Mouse (Mus musculus): ENCODE data around the gene Unc13b. TPM values are rescaled to one million over a fixed set of nuclear protein-coding genes. Genes with fewer than 3 reads are reported as not detected.

The Unc13b gene
- polyA plus RNA-seq, 1 experiment from 2014 or later, result 10.2 TPM

- Histone ChIP-seq H3K9ac (0 out of 2 replicates have a peak overlapping the region, but pooled peaks have one; percentile 3), H3K4me1 (peaks cover 33% of the 10 kb centered on the region), H3K4me2 (peak overlapping the region; percentile 74), H3K27ac (replicated peaks) (no peak overlapping the region), H3K27me3 (replicated peaks) (0 out of 2 replicates have a peak, but pooled peaks cover 3% of the 10 kb centered on the region), H3K9me3 (no peaks in the 10 kb centered on the region), H3K4me3 (no peak overlapping the region; the same call in 1 of the 2 replicates), H3K36me3 (no peaks in the 10 kb centered on the region)
- 8% methylated on average over 5 of the region's 5 CpGs for WGBS
- ATAC-seq (ENCODE audit: extremely low read depth, insufficient number of reproducible peaks, low FRiP score, low TSS enrichment), result no peak
Measured at GRCm38 (mm10) chr4:43047231-43047630, 11.5 kb upstream of the Unc13b start.

- no peaks in the 10 kb centered on the region for H3K36me3 ChIP-seq
- WGBS, result 12% methylated on average over 4 of the region's 4 CpGs
- H3K27me3 ChIP-seq (replicated peaks), result 0 out of 2 replicates have a peak, but pooled peaks cover 3% of the 10 kb centered on the region
- H3K4me1 ChIP-seq, result peaks cover 5% of the 10 kb centered on the region; the same call in 1 of the 2 replicates
- H3K27ac ChIP-seq (replicated peaks), result no peak overlapping the region
- no peaks in the 10 kb centered on the region for H3K9me3 ChIP-seq
- H3K4me2 ChIP-seq, result peak overlapping the region; percentile 22; the same call in 1 of the 2 replicates
- H3K9ac ChIP-seq, result 0 out of 2 replicates have a peak overlapping the region, but pooled peaks have one; percentile 21
- H3K4me3 ChIP-seq, result no peak overlapping the region
- no peak for ATAC-seq (ENCODE audit: extremely low read depth, insufficient number of reproducible peaks, low FRiP score, low TSS enrichment)
Measured at GRCm38 (mm10) chr4:43052627-43053026, 6.1 kb upstream of the Unc13b start.

DNA sequence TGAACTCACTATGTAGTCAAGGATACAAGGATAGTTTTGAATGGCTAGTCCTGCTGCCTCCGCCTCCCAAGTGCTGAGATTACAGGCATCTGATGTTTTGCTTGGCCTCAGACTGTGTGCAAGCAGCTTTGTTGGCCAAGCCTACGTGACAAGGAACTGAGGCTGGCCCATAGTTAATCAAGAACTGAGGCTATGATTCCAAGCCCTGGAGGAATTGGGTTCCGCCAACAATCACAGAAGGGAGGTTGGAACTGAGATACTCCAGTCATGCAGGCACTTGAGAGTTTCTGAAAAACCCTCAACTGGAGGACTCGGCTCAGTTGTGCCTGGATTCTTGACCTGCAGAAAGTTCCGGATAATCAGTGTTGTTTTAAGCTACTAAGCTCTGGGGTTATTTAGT, 1.1 kb upstream of the Unc13b start:
- Histone ChIP-seq H3K27ac (replicated peaks) (no peak overlapping the region), H3K4me2 (no peak overlapping the region), H3K9ac (no peak overlapping the region), H3K4me3 (no peak overlapping the region), H3K36me3 (no peaks in the 10 kb centered on the region), H3K27me3 (replicated peaks) (no peaks in the 10 kb centered on the region), H3K9me3 (no peaks in the 10 kb centered on the region), H3K4me1 (peaks cover 25% of the 10 kb centered on the region)
- ATAC-seq (ENCODE audit: extremely low read depth, insufficient number of reproducible peaks, low FRiP score, low TSS enrichment), result no peak
- 80% methylated on average over 5 of the region's 5 CpGs for WGBS

- ATAC-seq (ENCODE audit: extremely low read depth, insufficient number of reproducible peaks, low FRiP score, low TSS enrichment), result 0 out of 2 replicates have a peak, but pooled peaks have one; percentile 7
- 23% methylated on average over 8 of the region's 8 CpGs for WGBS
- H3K9ac ChIP-seq, result peak overlapping the region; percentile 91; the same call in 1 of the 2 replicates
- H3K36me3 ChIP-seq, result no peaks in the 10 kb centered on the region
- peak overlapping the region; percentile 84 for H3K4me3 ChIP-seq
- no peaks in the 10 kb centered on the region for H3K27me3 ChIP-seq (replicated peaks)
- H3K4me2 ChIP-seq, result peak overlapping the region; percentile 86
- no peak overlapping the region for H3K27ac ChIP-seq (replicated peaks)
- H3K4me1 ChIP-seq, result peaks cover 30% of the 10 kb centered on the region
- no peaks in the 10 kb centered on the region for H3K9me3 ChIP-seq
Measured at GRCm38 (mm10) chr4:43058392-43058752, 381 bp upstream of the Unc13b start.

DNA sequence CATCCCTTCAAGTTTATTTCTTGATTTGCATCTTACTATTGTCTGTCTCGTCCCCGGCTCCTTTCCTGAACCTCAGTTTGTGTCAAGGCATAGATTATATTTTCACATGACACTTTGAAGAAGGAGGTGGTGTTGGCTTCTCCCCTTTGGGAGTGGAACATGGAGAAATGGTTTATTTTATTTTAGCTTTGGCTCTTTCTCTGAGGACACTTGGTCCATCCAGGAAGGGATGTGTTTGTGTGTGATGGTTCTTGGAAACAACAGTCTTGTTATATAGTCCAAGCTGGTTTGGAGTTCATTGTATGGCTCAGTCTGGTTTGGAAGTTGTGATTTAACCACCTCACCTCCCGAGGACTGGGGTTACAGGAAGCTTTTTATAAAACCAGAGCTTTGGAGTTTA, 944 bp downstream of the Unc13b start:
- no peak overlapping the region for H3K27ac ChIP-seq (replicated peaks)
- H3K36me3 ChIP-seq, result no peaks in the 10 kb centered on the region

DNA sequence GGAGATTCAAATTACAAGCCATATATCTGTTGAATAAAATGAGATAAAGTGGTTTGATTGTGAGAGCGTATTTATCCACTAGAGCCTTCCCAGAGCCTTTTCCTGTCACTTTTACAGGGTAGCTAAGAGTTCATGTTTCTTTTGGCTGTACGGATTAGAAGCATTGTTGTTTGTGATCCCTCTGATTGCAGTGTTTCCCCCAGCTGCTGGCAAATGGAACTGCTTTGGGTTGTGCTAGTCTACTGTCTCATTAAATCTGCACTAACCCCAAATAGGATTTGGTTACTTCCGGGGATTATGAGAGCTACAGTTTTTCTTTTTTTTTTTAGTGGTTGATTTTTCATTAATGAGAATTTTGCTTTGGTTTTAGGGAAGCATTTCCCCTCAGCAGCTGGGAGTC, 1.5 kb downstream of the Unc13b start:
- H3K4me2 ChIP-seq, result peak overlapping the region; percentile 86
- no peak overlapping the region for H3K27ac ChIP-seq (replicated peaks)
- H3K27me3 ChIP-seq (replicated peaks), result no peaks in the 10 kb centered on the region
- no peak overlapping the region for H3K9ac ChIP-seq
- H3K36me3 ChIP-seq, result no peaks in the 10 kb centered on the region
- 47% methylated on average over 3 of the region's 3 CpGs for WGBS
- H3K4me3 ChIP-seq, result peak overlapping the region; percentile 84
- no peak for ATAC-seq (ENCODE audit: extremely low read depth, insufficient number of reproducible peaks, low FRiP score, low TSS enrichment)
- H3K9me3 ChIP-seq, result no peaks in the 10 kb centered on the region
- peaks cover 30% of the 10 kb centered on the region for H3K4me1 ChIP-seq

More for the DNA sequence above, 944 bp downstream of the Unc13b start:
- Histone ChIP-seq H3K9me3 (no peaks in the 10 kb centered on the region), H3K27me3 (replicated peaks) (no peaks in the 10 kb centered on the region), H3K4me1 (peaks cover 30% of the 10 kb centered on the region), H3K9ac (peak overlapping the region; percentile 91), H3K4me3 (peak overlapping the region; percentile 84), H3K4me2 (peak overlapping the region; percentile 86)
- no peak for ATAC-seq (ENCODE audit: extremely low read depth, insufficient number of reproducible peaks, low FRiP score, low TSS enrichment)
- WGBS, result 31% methylated on average over 3 of the region's 3 CpGs

DNA sequence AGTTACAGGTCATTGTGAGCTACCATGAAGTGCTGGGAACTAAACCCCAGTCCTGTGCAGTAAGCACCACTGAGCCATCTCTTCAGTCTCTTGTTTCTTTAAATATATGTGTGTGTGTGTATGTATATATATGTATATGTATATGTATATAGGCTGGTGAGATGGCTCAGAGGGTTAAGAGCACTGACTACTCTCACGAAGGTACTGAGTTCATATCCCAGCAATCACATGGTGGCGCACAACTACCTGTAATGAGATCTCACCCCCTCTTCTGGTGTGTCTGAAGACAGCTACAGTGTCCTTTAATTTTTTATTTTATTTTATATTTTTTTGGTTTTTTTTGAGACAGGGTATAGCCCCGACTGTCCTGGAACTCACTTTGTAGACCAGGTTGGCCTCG, 6.7 kb downstream of the Unc13b start:
- H3K4me1 ChIP-seq, result peaks cover 30% of the 10 kb centered on the region
- ATAC-seq (ENCODE audit: extremely low read depth, insufficient number of reproducible peaks, low FRiP score, low TSS enrichment), result no peak
- no peak overlapping the region for H3K9ac ChIP-seq
- H3K27me3 ChIP-seq (replicated peaks), result no peaks in the 10 kb centered on the region
- no peaks in the 10 kb centered on the region for H3K9me3 ChIP-seq
- WGBS, result 86% methylated on average over 4 of the region's 4 CpGs
- no peaks in the 10 kb centered on the region for H3K36me3 ChIP-seq
- H3K27ac ChIP-seq (replicated peaks), result no peak overlapping the region
- H3K4me2 ChIP-seq, result no peak overlapping the region
- no peak overlapping the region for H3K4me3 ChIP-seq

GRCm38 (mm10) chr4:43074923-43075322, 16.2 kb downstream of the Unc13b start:
- no peak overlapping the region for H3K4me3 ChIP-seq
- no peaks in the 10 kb centered on the region for H3K27me3 ChIP-seq (replicated peaks)
- no peak for ATAC-seq (ENCODE audit: extremely low read depth, insufficient number of reproducible peaks, low FRiP score, low TSS enrichment)
- no peaks in the 10 kb centered on the region for H3K9me3 ChIP-seq
- no peak overlapping the region for H3K9ac ChIP-seq
- H3K36me3 ChIP-seq, result no peaks in the 10 kb centered on the region
- H3K4me1 ChIP-seq, result peaks cover 2% of the 10 kb centered on the region; the same call in 1 of the 2 replicates
- no peak overlapping the region for H3K4me2 ChIP-seq
- H3K27ac ChIP-seq (replicated peaks), result no peak overlapping the region

DNA sequence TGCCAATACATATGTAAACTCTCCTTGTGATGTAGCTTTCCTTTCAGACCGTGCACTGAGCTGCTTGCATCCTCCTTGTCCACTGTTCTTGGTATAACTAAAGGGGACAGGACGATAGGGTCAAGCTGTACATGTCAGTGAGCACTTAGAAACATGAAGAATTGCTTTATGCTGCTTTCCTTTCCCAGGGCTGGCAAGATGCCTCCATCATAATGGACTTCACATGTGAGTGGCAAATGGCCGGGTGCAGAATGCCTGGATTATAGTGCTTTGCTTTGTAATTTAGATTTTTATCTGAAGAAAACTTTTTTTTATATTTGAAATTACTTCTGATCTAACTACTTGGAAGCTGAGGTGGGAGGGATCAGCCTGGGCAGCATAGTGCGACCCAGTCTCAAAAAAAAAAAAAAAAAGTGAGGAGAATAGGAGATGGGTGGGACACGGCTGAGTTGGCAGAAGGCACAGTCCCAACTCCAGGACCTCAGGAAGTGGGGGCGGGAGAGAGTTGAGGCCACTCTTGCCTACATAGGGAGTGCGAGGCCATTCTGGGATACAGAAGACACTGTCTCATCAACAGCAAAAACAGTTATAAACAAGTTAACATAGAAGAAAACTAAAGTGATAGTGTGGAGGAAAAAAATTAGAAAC, 19.4 kb downstream of the Unc13b start:
- no peak overlapping the region for H3K4me3 ChIP-seq
- ATAC-seq (ENCODE audit: extremely low read depth, insufficient number of reproducible peaks, low FRiP score, low TSS enrichment), result no peak
- H3K4me2 ChIP-seq, result no peak overlapping the region
- 54% methylated on average over 7 of the region's 7 CpGs for WGBS
- H3K27ac ChIP-seq (replicated peaks), result no peak overlapping the region
- no peaks in the 10 kb centered on the region for H3K36me3 ChIP-seq
- no peaks in the 10 kb centered on the region for H3K27me3 ChIP-seq (replicated peaks)
- peaks cover 2% of the 10 kb centered on the region; the same call in 1 of the 2 replicates for H3K4me1 ChIP-seq
- no peaks in the 10 kb centered on the region for H3K9me3 ChIP-seq
- no peak overlapping the region for H3K9ac ChIP-seq

DNA sequence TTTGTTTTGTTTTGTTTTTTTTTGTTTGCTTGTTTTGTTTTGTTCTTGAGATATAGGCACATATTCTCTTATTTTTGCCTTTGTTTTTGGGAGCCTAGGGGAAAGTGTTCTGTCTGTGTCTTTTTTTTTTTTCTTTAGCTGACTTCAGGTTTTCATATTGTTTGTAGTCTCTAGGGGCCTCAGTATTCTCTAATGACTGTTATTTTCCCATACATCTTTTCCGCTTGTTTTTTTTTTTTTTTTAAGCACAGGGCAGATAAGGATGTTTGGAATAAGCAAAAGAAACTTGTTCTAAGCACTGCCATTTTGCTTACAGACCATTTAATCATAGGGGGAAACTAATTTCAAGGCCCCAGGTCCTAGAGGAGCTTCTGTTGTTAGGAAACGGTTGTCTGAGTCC, 23.7 kb downstream of the Unc13b start:
- Histone ChIP-seq H3K27ac (replicated peaks) (no peak overlapping the region), H3K9me3 (no peaks in the 10 kb centered on the region)
- 64% methylated on average over 2 of the region's 2 CpGs for WGBS

DNA sequence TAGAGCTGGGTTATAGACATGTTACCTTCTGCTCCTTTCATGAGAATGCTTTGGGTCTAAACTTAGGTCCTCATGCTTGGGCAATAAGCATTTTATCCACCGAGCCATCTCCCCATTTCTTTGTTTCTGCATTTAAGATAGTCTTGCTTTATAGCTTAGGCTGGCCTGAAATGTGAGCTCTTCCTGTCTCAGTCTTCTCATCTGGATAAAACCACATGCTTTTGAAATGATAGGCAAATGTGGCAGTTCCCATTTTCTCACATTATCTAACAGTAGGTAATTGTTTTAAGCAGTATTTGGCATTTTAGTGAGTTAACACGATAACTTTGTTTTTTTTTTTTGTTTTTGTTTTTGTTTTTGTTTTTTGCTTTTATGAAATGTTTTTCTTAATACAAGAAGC, 31.2 kb downstream of the Unc13b start:
- H3K27ac ChIP-seq (replicated peaks), result no peak overlapping the region
- H3K27me3 ChIP-seq (replicated peaks), result no peaks in the 10 kb centered on the region
- peaks cover 16% of the 10 kb centered on the region for H3K4me1 ChIP-seq
- WGBS, result 84% methylated on average over 2 of the region's 2 CpGs
- 0 out of 2 replicates have a peak, but pooled peaks cover 3% of the 10 kb centered on the region for H3K36me3 ChIP-seq
- no peak for ATAC-seq (ENCODE audit: extremely low read depth, insufficient number of reproducible peaks, low FRiP score, low TSS enrichment)
- no peaks in the 10 kb centered on the region for H3K9me3 ChIP-seq
- H3K9ac ChIP-seq, result no peak overlapping the region
- no peak overlapping the region for H3K4me2 ChIP-seq
- no peak overlapping the region for H3K4me3 ChIP-seq

More for the DNA sequence above, 23.7 kb downstream of the Unc13b start:
- no peaks in the 10 kb centered on the region for H3K27me3 ChIP-seq (replicated peaks)
- peaks cover 5% of the 10 kb centered on the region; the same call in 1 of the 2 replicates for H3K4me1 ChIP-seq
- no peak overlapping the region for H3K9ac ChIP-seq
- ATAC-seq (ENCODE audit: extremely low read depth, insufficient number of reproducible peaks, low FRiP score, low TSS enrichment), result no peak
- H3K4me3 ChIP-seq, result no peak overlapping the region
- no peak overlapping the region for H3K4me2 ChIP-seq
- no peaks in the 10 kb centered on the region for H3K36me3 ChIP-seq

GRCm38 (mm10) chr4:43091183-43091582, 32.4 kb downstream of the Unc13b start:
- 38% methylated on average over 4 of the region's 4 CpGs for WGBS
- no peak overlapping the region for H3K4me2 ChIP-seq

More at GRCm38 (mm10) chr4:43091183-43091582, 32.4 kb downstream of the Unc13b start:
- Histone ChIP-seq H3K9ac (no peak overlapping the region), H3K36me3 (0 out of 2 replicates have a peak, but pooled peaks cover 3% of the 10 kb centered on the region), H3K27me3 (replicated peaks) (no peaks in the 10 kb centered on the region), H3K4me1 (peaks cover 16% of the 10 kb centered on the region), H3K4me3 (no peak overlapping the region), H3K9me3 (no peaks in the 10 kb centered on the region), H3K27ac (replicated peaks) (peak overlapping the region; percentile 37; the same call in 1 of the 2 replicates)
- ATAC-seq (ENCODE audit: extremely low read depth, insufficient number of reproducible peaks, low FRiP score, low TSS enrichment), result no peak

All from heart, embryonic 13.5 days (tissue).